Mouse (Mus musculus): ENCODE measurements around the gene Adora2b.
"Not testable (repeated sequence)": the region's sequence is repeated elsewhere in the genome, so short reads cannot be mapped to it uniquely, and the experiment has no call there.

The Adora2b gene

GRCm38 (mm10) chr11:62263599-62263998 lies 14.8 kb downstream of the Adora2b start:
- no peak for DNase-seq (ENCODE audit: low spot score in 2 of 2)

- DNase-seq (ENCODE audit: low spot score in 2 of 2): no peak
Measured at GRCm38 (mm10) chr11:62264018-62264417, 15.2 kb downstream of the Adora2b start.

- DNase-seq (ENCODE audit: low spot score in 2 of 2): no peak
Measured at GRCm38 (mm10) chr11:62265642-62266041, 16.9 kb downstream of the Adora2b start.

GRCm38 (mm10) chr11:62266466-62267214 lies 17.9 kb downstream of the Adora2b start:
- DNase-seq (ENCODE audit: low spot score in 2 of 2): no peak

- no peak for DNase-seq (ENCODE audit: low spot score in 2 of 2)
Measured at GRCm38 (mm10) chr11:62268381-62268780, 19.6 kb downstream of the Adora2b start.

- no peak for DNase-seq (ENCODE audit: low spot score in 2 of 2)
Measured at GRCm38 (mm10) chr11:62269097-62269496, 20.3 kb downstream of the Adora2b start.

GRCm38 (mm10) chr11:62270851-62271250 lies 22.1 kb downstream of the Adora2b start:
- no peak for DNase-seq (ENCODE audit: low spot score in 2 of 2)

GRCm38 (mm10) chr11:62277086-62277485 lies 28.3 kb downstream of the Adora2b start:
- DNase-seq (ENCODE audit: low spot score in 2 of 2): no peak

GRCm38 (mm10) chr11:62278027-62278426 lies 29.2 kb downstream of the Adora2b start:
- peak in 1 of 2 experiments; percentile 26 for DNase-seq (ENCODE audit: low spot score in 2 of 2)

- peak; percentile 74 to 89 for DNase-seq (ENCODE audit: low spot score in 2 of 2)
Measured at GRCm38 (mm10) chr11:62280675-62281600, 32.2 kb downstream of the Adora2b start, which contains the start of the genes Zswim7 and Ttc19. Gene Zswim7, minus strand, starts transcription at chr11:62281375. Gene Ttc19, plus strand, starts transcription at chr11:62281473.

GRCm38 (mm10) chr11:62281601-62281997 lies 32.8 kb downstream of the Adora2b start:
- peak; percentile 27 to 55 for DNase-seq (ENCODE audit: low spot score in 2 of 2)

GRCm38 (mm10) chr11:62284020-62284419 lies 35.2 kb downstream of the Adora2b start:
- DNase-seq (ENCODE audit: low spot score in 2 of 2): not testable (repeated sequence)

GRCm38 (mm10) chr11:62285020-62285419 lies 36.2 kb downstream of the Adora2b start:
- no peak for DNase-seq (ENCODE audit: low spot score in 2 of 2)

- no peak for DNase-seq (ENCODE audit: low spot score in 2 of 2)
Measured at GRCm38 (mm10) chr11:62287700-62288099, 38.9 kb downstream of the Adora2b start.

GRCm38 (mm10) chr11:62294121-62294520 lies 45.3 kb downstream of the Adora2b start:
- DNase-seq (ENCODE audit: low spot score in 2 of 2): no peak

GRCm38 (mm10) chr11:62298883-62299282 lies 50.1 kb downstream of the Adora2b start:
- DNase-seq (ENCODE audit: low spot score in 2 of 2): no peak

GRCm38 (mm10) chr11:62305866-62306265 lies 57.1 kb downstream of the Adora2b start:
- peak; percentile 31 to 43 for DNase-seq (ENCODE audit: low spot score in 2 of 2)

GRCm38 (mm10) chr11:62309296-62309695 lies 60.5 kb downstream of the Adora2b start:
- no peak for DNase-seq (ENCODE audit: low spot score in 2 of 2)

GRCm38 (mm10) chr11:62314984-62315383 lies 66.2 kb downstream of the Adora2b start:
- no peak for DNase-seq (ENCODE audit: low spot score in 2 of 2)
